Mouse (Mus musculus) midbrain, embryonic 15.5 days (tissue): ENCODE results near the gene Gemin4. TPM values are rescaled to one million over a fixed set of nuclear protein-coding genes. Genes with fewer than 3 reads are reported as not detected.

ENCODE experiments used
- ATAC-seq: fragments of 200-750 bp; cut with Nextera tagmentation; replicated peaks from 2 replicates; pipeline ENCODE4 v1.8.0; 2017; ENCODE audit warnings: moderate TSS enrichment
- H3K27ac ChIP-seq: fragments of 300-500 bp; sonication (generic); 2 replicates; pipeline ENCODE4 v1.5.1; 2015; ENCODE audit warnings: mild to moderate bottlenecking, inconsistent platforms
- H3K27me3 ChIP-seq: fragments of 300-500 bp; sonication (generic); replicated peaks from 2 replicates; pipeline ENCODE4 v1.6.1; 2015; ENCODE audit warnings: inconsistent platforms
- H3K36me3 ChIP-seq: fragments of 300-500 bp; sonication (generic); replicated peaks from 2 replicates; pipeline ENCODE4 v1.6.1; 2015; ENCODE audit warnings: inconsistent platforms
- H3K4me1 ChIP-seq: fragments of 300-500 bp; sonication (generic); 2 replicates; pipeline ENCODE4 v1.6.1; 2015; ENCODE audit warnings: inconsistent platforms
- H3K4me2 ChIP-seq: fragments of 300-500 bp; sonication (generic); 2 replicates; pipeline ENCODE4 v1.6.1; 2015; ENCODE audit warnings: inconsistent platforms, mild to moderate bottlenecking, moderate library complexity
- H3K4me3 ChIP-seq: fragments of 300-500 bp; sonication (generic); 2 replicates; pipeline ENCODE4 v1.5.1; 2015; ENCODE audit warnings: mild to moderate bottlenecking, inconsistent platforms
- H3K9ac ChIP-seq: fragments of 300-500 bp; sonication (generic); 2 replicates; pipeline ENCODE4 v1.6.1; 2015; ENCODE audit warnings: mild to moderate bottlenecking, inconsistent platforms
- H3K9me3 ChIP-seq: fragments of 300-500 bp; sonication (generic); 2 replicates; pipeline ENCODE4 v1.6.1; 2016; ENCODE audit warnings: inconsistent platforms
- WGBS: fragments of 180-500 bp; shearing (Covaris S2); methylation state at CpG from one replicate; pipeline ENCODE4 v1.1.7; 2015; ENCODE audit warnings: mixed read lengths; 5-methylcytosine and 5-hydroxymethylcytosine counted together
- polyA plus RNA-seq: library from polyadenylated mRNA; unstranded; fragments of >200 nt; fragmentation: Nextera tagmentation; extraction: Ambion mirVana; gene quantifications from 2 replicates; pipeline ENCODE4 v1.2.1, GENCODE M21; 2015

The Gemin4 gene
- polyA plus RNA-seq, result 13.2 and 15.6 TPM in 2 replicates

DNA sequence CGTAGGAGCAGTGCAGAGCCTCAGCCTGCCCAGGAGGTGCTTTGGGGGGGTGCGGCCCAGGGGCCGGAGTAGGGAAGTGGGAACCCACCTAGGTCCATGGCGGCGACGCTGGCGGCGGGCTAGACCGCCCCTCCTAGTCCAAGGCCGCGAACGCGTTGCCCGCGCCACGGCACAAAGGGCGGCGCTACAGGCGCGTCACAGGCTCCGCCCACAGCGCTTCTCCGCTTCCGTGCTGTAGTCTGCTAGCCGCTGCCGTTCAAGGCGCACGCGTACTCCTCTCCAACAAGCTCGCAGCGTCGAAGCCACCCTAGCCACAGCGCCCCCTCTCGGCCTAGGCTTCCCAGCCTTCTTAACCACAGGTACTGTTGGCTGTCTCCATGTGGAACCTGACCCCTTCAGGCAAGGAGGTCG, at the start of gene Gemin4, which contains the start of gene Dbil5:
Gene Gemin4 (minus strand): TSS at position 275 of the 411 bp plus-strand sequence.
Gene Dbil5 (plus strand): TSS at position 219 of the 411 bp plus-strand sequence.
- H3K4me1 ChIP-seq, result peaks cover 10% of the 10 kb centered on the region
- no peaks in the 10 kb centered on the region for H3K9me3 ChIP-seq
- peak within 1 kb of the TSS; percentile 91 for H3K27ac ChIP-seq
- H3K9ac ChIP-seq, result peak within 1 kb of the TSS; percentile 96
- H3K36me3 ChIP-seq, result peaks cover 10% of the 10 kb centered on the region; the same call in 1 of the 2 replicates
- H3K27me3 ChIP-seq, result no peaks in the 10 kb centered on the region
- H3K4me3 ChIP-seq, result peak within 1 kb of the TSS; percentile 89
- H3K4me2 ChIP-seq, result peak within 1 kb of the TSS; percentile 65
- under 1% methylated on average over 35 of the region's 35 CpGs for WGBS
- ATAC-seq, result peak; percentile 99

DNA sequence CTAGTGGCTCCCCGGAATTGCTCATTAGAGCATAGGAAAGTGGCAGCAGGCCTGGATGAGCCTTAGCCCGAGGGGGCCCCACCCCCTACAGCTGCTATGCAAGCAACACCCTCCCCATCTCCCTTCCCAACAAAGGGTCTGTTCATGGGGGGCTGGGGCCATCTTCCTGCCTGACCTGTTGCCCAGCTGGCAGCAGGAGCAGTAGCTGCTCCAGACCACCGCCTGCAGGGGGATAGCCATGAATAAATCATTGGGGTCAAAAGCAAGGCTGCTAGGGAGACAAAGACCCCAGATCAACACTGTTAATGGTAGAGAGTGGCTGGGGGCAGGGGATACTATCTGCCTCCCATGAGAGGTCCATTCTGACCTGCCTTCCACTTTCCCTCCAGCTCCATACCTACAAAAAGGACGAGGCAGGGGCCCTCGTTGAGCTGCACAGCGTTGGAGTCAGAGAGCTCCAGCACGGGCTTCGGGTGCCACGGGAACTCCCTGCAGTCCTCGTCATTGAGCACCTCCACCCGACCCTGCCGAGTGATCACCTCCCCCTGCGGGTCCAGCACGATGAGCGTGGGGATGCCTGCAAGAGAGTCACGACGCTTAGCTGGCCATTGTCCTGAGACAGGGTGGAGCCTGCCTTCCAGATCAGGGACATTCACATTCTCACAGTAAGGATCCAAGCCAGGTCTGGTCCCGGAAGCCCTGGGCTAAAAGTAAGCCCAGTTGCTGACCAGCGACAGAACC, 45.3 kb upstream of the Gemin4 start:
- WGBS, result 7% methylated on average over 19 of the region's 19 CpGs
- H3K4me1 ChIP-seq, result peaks cover 41% of the 10 kb centered on the region
- H3K27ac ChIP-seq, result no peak overlapping the region
- H3K27me3 ChIP-seq, result no peaks in the 10 kb centered on the region
- H3K9me3 ChIP-seq, result no peaks in the 10 kb centered on the region
- no peaks in the 10 kb centered on the region for H3K36me3 ChIP-seq
- peak; percentile 42 for ATAC-seq
- no peak overlapping the region for H3K4me3 ChIP-seq
- no peak overlapping the region for H3K9ac ChIP-seq
- peak overlapping the region; percentile 29 for H3K4me2 ChIP-seq

DNA sequence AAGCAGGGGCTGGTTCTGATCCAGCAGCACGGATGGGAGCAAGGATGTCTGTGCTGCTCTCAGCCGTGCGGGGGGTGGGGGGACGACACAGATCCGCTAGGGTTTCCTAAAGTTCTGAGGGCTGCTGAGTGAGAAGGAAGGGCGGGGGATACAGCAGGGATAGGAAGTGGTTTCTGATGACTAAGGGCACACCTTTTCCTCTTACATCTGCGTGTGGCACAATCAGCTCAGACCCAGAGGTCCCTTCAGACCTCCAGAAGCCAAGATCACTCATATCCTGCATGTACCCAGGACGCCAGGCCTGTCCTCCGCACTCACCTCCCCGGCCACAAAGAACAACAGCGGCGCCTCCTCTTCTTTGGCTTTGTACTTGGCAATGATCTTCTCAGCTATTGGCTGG, 43.8 kb upstream of the Gemin4 start:
- Histone ChIP-seq H3K4me2 (peak overlapping the region; percentile 1; the same call in 1 of the 2 replicates), H3K4me1 (peaks cover 32% of the 10 kb centered on the region), H3K27me3 (no peaks in the 10 kb centered on the region), H3K36me3 (no peaks in the 10 kb centered on the region), H3K4me3 (no peak overlapping the region), H3K9me3 (no peaks in the 10 kb centered on the region), H3K9ac (no peak overlapping the region), H3K27ac (0 out of 2 replicates have a peak overlapping the region, but pooled peaks have one; percentile 1)
- 62% methylated on average over 12 of the region's 12 CpGs for WGBS
- no peak for ATAC-seq

DNA sequence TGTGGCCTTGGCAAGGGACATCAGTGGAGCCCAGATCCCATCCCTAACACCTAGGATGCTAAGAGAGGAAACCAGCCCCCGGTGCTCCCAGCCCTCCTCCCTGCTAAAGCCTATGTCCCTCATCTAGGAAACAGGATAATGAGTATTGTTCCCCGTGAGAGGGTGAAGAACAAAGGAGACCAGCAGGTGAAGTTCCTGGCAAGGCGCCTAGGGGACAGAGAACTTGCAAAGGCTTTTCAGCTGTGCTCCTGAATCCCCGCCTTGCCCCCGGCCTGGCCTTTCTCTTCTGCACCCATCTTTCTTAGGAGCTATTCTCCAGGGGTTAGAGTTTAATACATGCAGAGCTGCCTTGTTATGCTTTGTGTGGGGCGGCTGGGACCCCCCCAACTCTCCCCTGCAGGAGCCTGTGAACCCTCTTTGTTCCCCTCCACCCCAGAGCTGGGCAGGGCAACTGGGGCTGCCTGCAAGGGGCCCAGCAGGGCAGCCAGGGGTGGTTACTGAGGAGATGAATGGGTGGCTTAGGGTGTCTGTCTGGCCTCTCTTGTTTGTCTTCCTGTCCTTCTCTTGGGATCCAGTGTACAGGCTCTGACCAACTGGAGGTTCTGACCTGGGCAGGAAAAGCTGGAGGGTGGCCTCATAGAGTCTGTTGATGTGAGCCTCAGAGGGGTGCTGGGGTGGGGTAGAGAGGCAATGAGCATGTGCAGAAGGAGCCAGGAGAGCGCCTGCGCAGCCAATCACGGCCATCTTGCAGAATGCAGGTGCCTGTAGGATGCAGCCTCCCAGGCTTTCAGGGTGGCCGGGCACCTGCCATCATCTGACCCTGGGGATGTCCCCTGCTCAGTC, 43.0 kb upstream of the Gemin4 start:
- H3K4me3 ChIP-seq, result no peak overlapping the region
- no peaks in the 10 kb centered on the region for H3K27me3 ChIP-seq
- H3K4me1 ChIP-seq, result peaks cover 32% of the 10 kb centered on the region
- H3K36me3 ChIP-seq, result no peaks in the 10 kb centered on the region
- H3K27ac ChIP-seq, result peak overlapping the region; percentile 34; the same call in 1 of the 2 replicates
- peak overlapping the region; percentile 1; the same call in 1 of the 2 replicates for H3K4me2 ChIP-seq
- no peaks in the 10 kb centered on the region for H3K9me3 ChIP-seq
- peak; percentile 46; the same call in 1 of the 2 replicates for ATAC-seq
- no peak overlapping the region for H3K9ac ChIP-seq
- 31% methylated on average over 10 of the region's 10 CpGs for WGBS

- Histone ChIP-seq H3K36me3 (no peaks in the 10 kb centered on the region), H3K4me2 (no peak overlapping the region), H3K9ac (no peak overlapping the region), H3K27me3 (no peaks in the 10 kb centered on the region), H3K9me3 (no peaks in the 10 kb centered on the region), H3K4me3 (no peak overlapping the region), H3K27ac (no peak overlapping the region), H3K4me1 (peaks cover 31% of the 10 kb centered on the region)
- ATAC-seq, result no peak
- WGBS, result 92% methylated on average over 6 of the region's 6 CpGs
Measured at GRCm38 (mm10) chr11:76258511-76258910, 41.0 kb upstream of the Gemin4 start.

DNA sequence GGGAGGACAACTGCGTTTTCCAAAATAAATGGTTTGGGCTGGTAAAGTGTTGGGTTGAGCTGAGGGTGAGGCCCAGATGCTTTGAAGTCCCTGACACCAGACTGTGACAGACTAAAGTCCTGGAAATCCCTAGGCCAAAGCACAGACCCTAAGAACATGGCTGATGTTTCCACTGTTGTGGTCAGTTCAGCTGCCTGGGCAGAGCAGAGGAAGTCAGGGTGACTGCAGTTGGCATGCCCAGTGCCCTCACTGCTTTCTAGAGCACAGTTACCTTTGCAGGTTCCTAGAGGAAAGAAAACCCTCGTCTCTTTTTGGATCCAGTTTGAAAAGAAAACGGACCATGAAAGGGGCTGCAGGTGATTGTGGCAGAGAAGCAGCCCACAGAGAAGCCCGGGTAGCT, 39.9 kb upstream of the Gemin4 start:
- no peak overlapping the region for H3K9ac ChIP-seq
- WGBS, result 79% methylated on average over 4 of the region's 4 CpGs
- H3K9me3 ChIP-seq, result no peaks in the 10 kb centered on the region
- H3K4me3 ChIP-seq, result no peak overlapping the region
- H3K4me2 ChIP-seq, result no peak overlapping the region
- no peaks in the 10 kb centered on the region for H3K27me3 ChIP-seq
- ATAC-seq, result no peak
- no peaks in the 10 kb centered on the region for H3K36me3 ChIP-seq
- no peak overlapping the region for H3K27ac ChIP-seq
- peaks cover 20% of the 10 kb centered on the region for H3K4me1 ChIP-seq

- WGBS, result 51% methylated on average over 5 of the region's 5 CpGs
- H3K27ac ChIP-seq, result no peak overlapping the region
- no peaks in the 10 kb centered on the region for H3K36me3 ChIP-seq
- H3K4me2 ChIP-seq, result no peak overlapping the region
- no peak overlapping the region for H3K9ac ChIP-seq
- H3K9me3 ChIP-seq, result no peaks in the 10 kb centered on the region
- no peak for ATAC-seq
- peaks cover 14% of the 10 kb centered on the region for H3K4me1 ChIP-seq
- H3K27me3 ChIP-seq, result no peaks in the 10 kb centered on the region
- no peak overlapping the region for H3K4me3 ChIP-seq
Measured at GRCm38 (mm10) chr11:76256129-76256528, 38.7 kb upstream of the Gemin4 start.

DNA sequence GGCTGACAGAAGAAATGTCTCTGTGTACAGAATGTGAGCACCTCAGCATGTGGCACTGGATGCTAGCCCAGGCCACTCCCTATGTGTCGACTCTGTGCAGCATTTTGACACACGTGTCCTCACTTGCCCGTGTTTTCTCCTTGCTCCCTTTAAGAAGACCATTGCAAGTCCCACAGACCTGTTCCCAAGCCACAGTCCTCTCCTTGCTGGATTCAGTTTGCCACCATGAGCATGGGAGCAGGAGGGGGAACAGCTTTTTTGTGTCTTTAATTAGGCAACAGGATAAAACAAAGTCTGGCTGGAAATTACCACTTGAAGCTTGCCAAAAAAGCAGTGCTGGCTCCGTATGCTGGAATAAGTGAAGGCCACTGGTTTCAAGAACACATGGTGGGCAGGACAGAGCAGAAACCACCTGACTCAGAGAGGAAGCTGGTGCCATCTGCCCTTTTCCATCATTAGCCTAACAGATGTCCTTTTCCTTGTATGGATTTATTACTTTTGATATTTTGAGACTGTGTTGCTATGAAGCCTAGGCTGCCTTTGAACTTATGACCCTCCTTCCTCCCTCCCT, 38.1 kb upstream of the Gemin4 start:
- WGBS, result 70% methylated on average over 4 of the region's 4 CpGs
- no peak overlapping the region for H3K4me3 ChIP-seq
- H3K4me2 ChIP-seq, result no peak overlapping the region
- no peak for ATAC-seq
- H3K27ac ChIP-seq, result no peak overlapping the region
- no peaks in the 10 kb centered on the region; the same call in 1 of the 2 replicates for H3K36me3 ChIP-seq
- no peak overlapping the region for H3K9ac ChIP-seq
- peaks cover 8% of the 10 kb centered on the region for H3K4me1 ChIP-seq
- H3K9me3 ChIP-seq, result no peaks in the 10 kb centered on the region
- H3K27me3 ChIP-seq, result no peaks in the 10 kb centered on the region

GRCm38 (mm10) chr11:76253918-76254264, 36.4 kb upstream of the Gemin4 start:
- no peak overlapping the region for H3K27ac ChIP-seq
- H3K4me3 ChIP-seq, result no peak overlapping the region
- no peak for ATAC-seq
- no peaks in the 10 kb centered on the region for H3K9me3 ChIP-seq
- peaks cover 5% of the 10 kb centered on the region; the same call in 1 of the 2 replicates for H3K36me3 ChIP-seq
- no peaks in the 10 kb centered on the region for H3K27me3 ChIP-seq
- WGBS, result 75% methylated on average over 4 of the region's 4 CpGs
- no peaks in the 10 kb centered on the region for H3K4me1 ChIP-seq
- H3K9ac ChIP-seq, result no peak overlapping the region
- H3K4me2 ChIP-seq, result no peak overlapping the region

- 47% methylated on average over 5 of the region's 5 CpGs for WGBS
- no peak overlapping the region for H3K4me2 ChIP-seq
- H3K9ac ChIP-seq, result no peak overlapping the region
- H3K9me3 ChIP-seq, result no peaks in the 10 kb centered on the region
- no peak overlapping the region for H3K4me3 ChIP-seq
- peaks cover 5% of the 10 kb centered on the region; the same call in 1 of the 2 replicates for H3K36me3 ChIP-seq
- no peak overlapping the region for H3K27ac ChIP-seq
- H3K4me1 ChIP-seq, result no peaks in the 10 kb centered on the region
- H3K27me3 ChIP-seq, result no peaks in the 10 kb centered on the region
- peak; percentile 84 for ATAC-seq
Measured at GRCm38 (mm10) chr11:76253145-76253917, 35.9 kb upstream of the Gemin4 start.

GRCm38 (mm10) chr11:76252036-76252435, 34.6 kb upstream of the Gemin4 start:
- H3K27ac ChIP-seq, result no peak overlapping the region
- no peaks in the 10 kb centered on the region for H3K27me3 ChIP-seq
- no peak overlapping the region for H3K4me2 ChIP-seq
- no peaks in the 10 kb centered on the region for H3K4me1 ChIP-seq
- no peaks in the 10 kb centered on the region for H3K9me3 ChIP-seq
- H3K4me3 ChIP-seq, result no peak overlapping the region
- 66% methylated on average over 3 of the region's 3 CpGs for WGBS
- peaks cover 5% of the 10 kb centered on the region; the same call in 1 of the 2 replicates for H3K36me3 ChIP-seq
- no peak for ATAC-seq
- no peak overlapping the region for H3K9ac ChIP-seq
